Mouse (Mus musculus): Measurements from ENCODE around the gene Fry. TPM values are rescaled to one million over a fixed set of nuclear protein-coding genes. Genes with fewer than 3 reads are reported as not detected.

Gene Fry
- polyA plus RNA-seq, 1 experiment: 2.1 TPM

GRCm38 (mm10) chr5:150418035-150418434, 299.6 kb downstream of the Fry start:
- Histone ChIP-seq H3K36me3 (ENCODE audit: control insufficient read depth, insufficient read depth) (no peaks in the 10 kb centered on the region), H3K4me3 (no peak overlapping the region), H3K27me3 (ENCODE audit: control insufficient read depth, insufficient read depth, insufficient read length) (no peaks in the 10 kb centered on the region), H3K79me2 (ENCODE audit: control insufficient read depth, insufficient read depth) (no peaks in the 10 kb centered on the region), H3K4me2 (ENCODE audit: low read depth) (no peak overlapping the region), H3ac (ENCODE audit: control insufficient read depth, insufficient read length) (no peak overlapping the region)
- TF ChIP-seq USF1 (IDR thresholded peaks at IDR 0.05; ENCODE audit: low read depth): no peak
- TF ChIP-seq POLR2A (IDR thresholded peaks at IDR 0.05; ENCODE audit: insufficient read length, low read depth): no peak
- no peak for TF ChIP-seq MYOD1 (IDR thresholded peaks at IDR 0.05; ENCODE audit: control insufficient read depth in 1 of 3, insufficient read length in 2 of 3, low read depth in 2 of 3)
- no peak for TF ChIP-seq REST (IDR thresholded peaks at IDR 0.05; ENCODE audit: insufficient read depth, insufficient read length)
- TF ChIP-seq TCF3 (IDR thresholded peaks at IDR 0.05; ENCODE audit: insufficient read length, low read depth): no peak
- no peak for TF ChIP-seq TCF12 (IDR thresholded peaks at IDR 0.05; ENCODE audit: insufficient read depth, poor library complexity, severe bottlenecking)
- no peak for TF ChIP-seq E2F4 (IDR thresholded peaks at IDR 0.05; ENCODE audit: insufficient read depth)
- TF ChIP-seq SRF (IDR thresholded peaks at IDR 0.05; ENCODE audit: control insufficient read depth, insufficient read length, low read depth): no peak

GRCm38 (mm10) chr5:150425038-150425437, 306.6 kb downstream of the Fry start:
- TF ChIP-seq TCF12 (IDR thresholded peaks at IDR 0.05; ENCODE audit: insufficient read depth, poor library complexity, severe bottlenecking): no peak
- no peak for TF ChIP-seq USF1 (IDR thresholded peaks at IDR 0.05; ENCODE audit: low read depth)
- TF ChIP-seq POLR2A (IDR thresholded peaks at IDR 0.05; ENCODE audit: insufficient read length, low read depth): no peak
- no peak for TF ChIP-seq CEBPB (IDR thresholded peaks at IDR 0.05; ENCODE audit: insufficient read depth, poor library complexity, severe bottlenecking)
- TF ChIP-seq POLR2AphosphoS2 (IDR thresholded peaks at IDR 0.05; ENCODE audit: insufficient read length, low read depth): no peak
- TF ChIP-seq REST (IDR thresholded peaks at IDR 0.05; ENCODE audit: insufficient read depth, insufficient read length): no peak
- no peak for TF ChIP-seq SRF (IDR thresholded peaks at IDR 0.05; ENCODE audit: control insufficient read depth, insufficient read length, low read depth)
- TF ChIP-seq MYOG (IDR thresholded peaks at IDR 0.05; ENCODE audit: control insufficient read depth in 1 of 3, insufficient read depth in 1 of 3, insufficient read length in 2 of 3, low read depth in 2 of 3): no peak
- TF ChIP-seq MAX (IDR thresholded peaks at IDR 0.05; ENCODE audit: low read depth): no peak
- no peak for TF ChIP-seq MYOD1 (IDR thresholded peaks at IDR 0.05; ENCODE audit: control insufficient read depth in 1 of 3, insufficient read length in 2 of 3, low read depth in 2 of 3)
- no peak for TF ChIP-seq E2F4 (IDR thresholded peaks at IDR 0.05; ENCODE audit: insufficient read depth)
- TF ChIP-seq TCF3 (IDR thresholded peaks at IDR 0.05; ENCODE audit: insufficient read length, low read depth): no peak
- H3K27me3 ChIP-seq (ENCODE audit: control insufficient read depth, insufficient read depth, insufficient read length): no peaks in the 10 kb centered on the region
- no peak overlapping the region for H3ac ChIP-seq (ENCODE audit: control insufficient read depth, insufficient read length)
- H3K4me2 ChIP-seq (ENCODE audit: low read depth): no peak overlapping the region
- no peaks in the 10 kb centered on the region for H3K36me3 ChIP-seq (ENCODE audit: control insufficient read depth, insufficient read depth)
- H3K4me3 ChIP-seq: no peak overlapping the region
- no peaks in the 10 kb centered on the region for H3K79me2 ChIP-seq (ENCODE audit: control insufficient read depth, insufficient read depth)

GRCm38 (mm10) chr5:150426595-150426994, 308.1 kb downstream of the Fry start:
- Histone ChIP-seq H3K27me3 (ENCODE audit: control insufficient read depth, insufficient read depth, insufficient read length) (no peaks in the 10 kb centered on the region), H3K79me2 (ENCODE audit: control insufficient read depth, insufficient read depth) (no peaks in the 10 kb centered on the region), H3K36me3 (ENCODE audit: control insufficient read depth, insufficient read depth) (no peaks in the 10 kb centered on the region), H3ac (ENCODE audit: control insufficient read depth, insufficient read length) (no peak overlapping the region), H3K4me3 (no peak overlapping the region), H3K4me2 (ENCODE audit: low read depth) (no peak overlapping the region)
- no peak for TF ChIP-seq E2F4 (IDR thresholded peaks at IDR 0.05; ENCODE audit: insufficient read depth)
- TF ChIP-seq REST (IDR thresholded peaks at IDR 0.05; ENCODE audit: insufficient read depth, insufficient read length): no peak
- TF ChIP-seq TCF3 (IDR thresholded peaks at IDR 0.05; ENCODE audit: insufficient read length, low read depth): no peak
- no peak for TF ChIP-seq CEBPB (IDR thresholded peaks at IDR 0.05; ENCODE audit: insufficient read depth, poor library complexity, severe bottlenecking)
- TF ChIP-seq POLR2AphosphoS2 (IDR thresholded peaks at IDR 0.05; ENCODE audit: insufficient read length, low read depth): no peak
- no peak for TF ChIP-seq SRF (IDR thresholded peaks at IDR 0.05; ENCODE audit: control insufficient read depth, insufficient read length, low read depth)

- Histone ChIP-seq H3K4me2 (ENCODE audit: low read depth) (no peak overlapping the region), H3ac (ENCODE audit: control insufficient read depth, insufficient read length) (no peak overlapping the region), H3K4me3 (no peak overlapping the region), H3K27me3 (ENCODE audit: control insufficient read depth, insufficient read depth, insufficient read length) (no peaks in the 10 kb centered on the region), H3K36me3 (ENCODE audit: control insufficient read depth, insufficient read depth) (no peaks in the 10 kb centered on the region), H3K79me2 (ENCODE audit: control insufficient read depth, insufficient read depth) (no peaks in the 10 kb centered on the region)
- TF ChIP-seq REST (IDR thresholded peaks at IDR 0.05; ENCODE audit: insufficient read depth, insufficient read length): no peak
- no peak for TF ChIP-seq TCF12 (IDR thresholded peaks at IDR 0.05; ENCODE audit: insufficient read depth, poor library complexity, severe bottlenecking)
- TF ChIP-seq CEBPB (IDR thresholded peaks at IDR 0.05; ENCODE audit: insufficient read depth, poor library complexity, severe bottlenecking): no peak
- TF ChIP-seq POLR2A (IDR thresholded peaks at IDR 0.05; ENCODE audit: insufficient read length, low read depth): no peak
Observed at GRCm38 (mm10) chr5:150431286-150431685, 312.8 kb downstream of the Fry start.

- no peaks in the 10 kb centered on the region for H3K79me2 ChIP-seq (ENCODE audit: control insufficient read depth, insufficient read depth)
- peaks cover 4% of the 10 kb centered on the region for H3K27me3 ChIP-seq (ENCODE audit: control insufficient read depth, insufficient read depth, insufficient read length)
- no peaks in the 10 kb centered on the region for H3K36me3 ChIP-seq (ENCODE audit: control insufficient read depth, insufficient read depth)
- no peak for TF ChIP-seq CEBPB (IDR thresholded peaks at IDR 0.05; ENCODE audit: insufficient read depth, poor library complexity, severe bottlenecking)
- no peak for TF ChIP-seq E2F4 (IDR thresholded peaks at IDR 0.05; ENCODE audit: insufficient read depth)
- TF ChIP-seq MYOD1 (IDR thresholded peaks at IDR 0.05; ENCODE audit: control insufficient read depth in 1 of 3, insufficient read length in 2 of 3, low read depth in 2 of 3): no peak
- no peak for TF ChIP-seq POLR2A (IDR thresholded peaks at IDR 0.05; ENCODE audit: insufficient read length, low read depth)
- TF ChIP-seq USF1 (IDR thresholded peaks at IDR 0.05; ENCODE audit: low read depth): no peak
- TF ChIP-seq POLR2AphosphoS2 (IDR thresholded peaks at IDR 0.05; ENCODE audit: insufficient read length, low read depth): no peak
- no peak for TF ChIP-seq REST (IDR thresholded peaks at IDR 0.05; ENCODE audit: insufficient read depth, insufficient read length)
- no peak overlapping the region for H3K4me2 ChIP-seq (ENCODE audit: low read depth)
- no peak overlapping the region for H3K4me3 ChIP-seq
- no peak overlapping the region for H3ac ChIP-seq (ENCODE audit: control insufficient read depth, insufficient read length)
Observed at GRCm38 (mm10) chr5:150432960-150433359, 314.5 kb downstream of the Fry start.
